Mouse (Mus musculus) C2C12 (cell line): Measurements from ENCODE around the gene Stra8.

Experiments
- CEBPB ChIP-seq: IDR thresholded peaks from one replicate; pipeline ENCODE4 v1.6.1; 2011; ENCODE audit warnings: low read depth, mild to moderate bottlenecking, control low read depth, moderate library complexity
- CTCF ChIP-seq: IDR thresholded peaks from one replicate; pipeline ENCODE4 v1.5.1; 2011; ENCODE audit not compliant: control insufficient read depth, insufficient read depth, insufficient read length
- FOSL1 ChIP-seq: IDR thresholded peaks from one replicate; pipeline ENCODE4 v1.8.0; 2011; ENCODE audit warnings: mild to moderate bottlenecking, low read length; ENCODE audit not compliant: poor library complexity, insufficient read depth, severe bottlenecking
- MAX ChIP-seq: IDR thresholded peaks from one replicate; pipeline ENCODE4 v1.6.1; 2011; ENCODE audit warnings: mild to moderate bottlenecking, control low read depth
- MYOD1 ChIP-seq: IDR thresholded peaks from one replicate; pipeline ENCODE4 v1.6.1; 2011; ENCODE audit warnings: low read depth; ENCODE audit not compliant: control insufficient read depth, insufficient read length
- MYOG ChIP-seq: IDR thresholded peaks from one replicate; pipeline ENCODE4 v1.6.1; 2011; ENCODE audit not compliant: control insufficient read depth, insufficient read length; ENCODE audit errors: extremely low read depth
- USF1 ChIP-seq: IDR thresholded peaks from one replicate; pipeline ENCODE4 v1.6.1; 2011; ENCODE audit warnings: low read depth, mild to moderate bottlenecking, control low read depth, moderate library complexity

DNA sequence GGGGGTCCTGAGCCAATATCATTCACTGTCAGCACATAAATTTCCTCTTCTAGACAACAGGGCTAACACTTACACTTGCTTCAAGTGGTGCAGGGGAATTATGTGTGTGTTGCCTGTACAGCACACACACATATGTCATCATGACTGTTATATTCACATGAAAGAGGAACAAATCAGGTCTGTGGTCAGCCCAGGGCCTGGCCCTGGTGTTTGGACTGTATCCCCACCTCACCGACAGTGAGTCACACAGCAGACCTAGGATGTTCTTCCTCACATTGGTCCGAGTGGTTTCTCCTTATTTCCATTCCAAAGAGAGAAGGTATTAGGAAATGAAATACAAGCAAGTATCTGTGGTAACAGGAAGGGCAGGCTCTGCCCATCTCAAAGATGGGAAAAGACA is 44.6 kb downstream of the Stra8 start:
- TF ChIP-seq CTCF = no peak
- no peak for TF ChIP-seq MAX
- no peak for TF ChIP-seq FOSL1
- no peak for TF ChIP-seq USF1
- no peak for TF ChIP-seq MYOG
- no peak for TF ChIP-seq MYOD1
- TF ChIP-seq CEBPB = no peak
